Mouse (Mus musculus) layer of hippocampus, adult 2 months (tissue): Measurements from ENCODE around the gene Olfr95. TPM values are rescaled to one million over a fixed set of nuclear protein-coding genes. Genes with fewer than 3 reads are reported as not detected.
A peak's percentile ranks its signal among the peaks of the same experiment; 100 is the strongest.

Experiments used
- DNase-seq, 2 experiments: peaks; one replicate each; pipeline ENCODE4 v3.0.0; 2022; ENCODE audit warnings: low spot score in 2 of 2
- H3K27ac ChIP-seq: fragments of 200-600 bp; 2 replicates; pipeline ENCODE4 v1.8.1; 2022
- H3K4me3 ChIP-seq: fragments of 200-600 bp; 2 replicates; pipeline ENCODE4 v1.8.1; 2022; ENCODE audit warnings: mild to moderate bottlenecking
- CTCF ChIP-seq: fragments of 200-600 bp; conservative IDR thresholded peaks from 2 replicates; pipeline ENCODE4 v1.8.1; 2022; ENCODE audit warnings: antibody characterized with exemption, mild to moderate bottlenecking, moderate library complexity
- total RNA-seq, 2 experiments: library from RNA; stranded (reverse); gene quantifications; 2 replicates each; pipeline ENCODE4 v1.2.3; 2021

Gene Olfr95
- total RNA-seq, 2 experiments from 2014 or later = not detected

GRCm38 (mm10) chr17:37196845-37197724, 15.8 kb downstream of the Olfr95 start:
- no peak overlapping the region for H3K27ac ChIP-seq
- H3K4me3 ChIP-seq = peak overlapping the region; percentile 58
- TF ChIP-seq CTCF = peak; percentile 8; the same call in 1 of the 2 replicates
- no peak for DNase-seq

- H3K27ac ChIP-seq = no peak overlapping the region
- no peak overlapping the region for H3K4me3 ChIP-seq
- DNase-seq = peak in 1 of 2 experiments; percentile 30
- TF ChIP-seq CTCF = no peak
Measured at GRCm38 (mm10) chr17:37194782-37195181, 18.1 kb downstream of the Olfr95 start.

GRCm38 (mm10) chr17:37193656-37194055, 19.3 kb downstream of the Olfr95 start, which contains the start of gene Ubd:
Gene Ubd (plus strand): TSS chr17:37193892.
- TF ChIP-seq CTCF = no peak
- no peak for DNase-seq
- H3K27ac ChIP-seq = no peak within 1 kb of the TSS
- no peak within 1 kb of the TSS for H3K4me3 ChIP-seq

- H3K4me3 ChIP-seq = no peak overlapping the region
- TF ChIP-seq CTCF = no peak
Measured at GRCm38 (mm10) chr17:37193032-37193431, 19.9 kb downstream of the Olfr95 start.

DNA sequence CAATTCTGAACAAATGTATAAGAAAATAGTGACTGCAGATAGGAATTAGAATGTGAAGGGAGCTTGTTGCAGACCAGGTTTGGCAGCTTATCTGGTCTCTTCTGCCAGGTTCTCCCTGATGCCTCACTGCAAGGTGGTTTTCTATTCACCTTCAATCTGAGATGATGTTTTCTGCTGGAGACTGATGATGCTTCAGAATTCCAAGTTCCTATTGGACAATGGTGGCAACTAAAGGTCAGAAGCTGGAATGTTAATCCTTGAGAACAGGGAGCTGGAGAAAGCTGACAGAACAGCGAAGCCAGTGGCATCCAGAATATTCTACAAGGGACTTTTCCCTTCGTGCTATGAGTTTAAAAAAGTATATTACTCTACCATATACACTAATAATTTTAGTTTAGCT, 22.2 kb downstream of the Olfr95 start:
- no peak for TF ChIP-seq CTCF
- no peak overlapping the region for H3K27ac ChIP-seq
- DNase-seq = peak; percentile 14 to 42

More at GRCm38 (mm10) chr17:37193032-37193431, 19.9 kb downstream of the Olfr95 start:
- no peak overlapping the region for H3K27ac ChIP-seq
- DNase-seq = no peak

DNA sequence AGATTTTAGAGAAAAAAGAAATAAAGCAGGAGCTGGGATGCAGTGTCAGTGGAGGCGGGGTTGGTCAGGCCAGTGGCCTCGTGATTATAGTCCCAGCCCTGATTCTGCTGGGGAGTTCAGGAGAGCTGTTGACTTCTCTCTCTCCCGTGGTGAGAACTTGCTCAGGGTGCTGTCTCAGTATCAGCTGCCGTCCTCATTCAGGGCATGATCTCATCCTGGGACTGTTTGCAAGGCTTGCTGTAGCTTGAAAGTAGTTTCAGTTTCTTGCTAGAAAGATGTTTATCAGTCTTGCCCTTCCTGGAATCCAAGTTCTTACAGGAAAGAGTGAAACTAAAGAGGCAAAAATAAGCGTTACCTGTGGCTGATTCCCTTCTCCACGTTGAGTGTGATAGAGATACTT, 27.4 kb downstream of the Olfr95 start:
- no peak for DNase-seq
- TF ChIP-seq CTCF = no peak
- Histone ChIP-seq H3K4me3 (no peak overlapping the region), H3K27ac (no peak overlapping the region)

More for the DNA sequence above, 22.2 kb downstream of the Olfr95 start:
- no peak overlapping the region for H3K4me3 ChIP-seq

GRCm38 (mm10) chr17:37161394-37161793, 51.5 kb downstream of the Olfr95 start, which contains the start of gene Olfr93:
Gene Olfr93 (minus strand): TSS chr17:37161494.
- no peak for DNase-seq
- TF ChIP-seq CTCF = no peak
- no peak within 1 kb of the TSS for H3K4me3 ChIP-seq
- H3K27ac ChIP-seq = no peak within 1 kb of the TSS

Other genes starting within 250 kb of the Olfr95 start
- gene 2410137M14Rik, start 231.9 kb downstream of the Olfr95 start, total RNA-seq = not detected
- 1 to 10 TPM in 1 of 2 experiments, under 1 TPM in 1; 0.37 to 1.2 TPM for gene H2-M5, start 223.6 kb downstream of the Olfr95 start, total RNA-seq
- gene Zfp57, start 212.0 kb downstream of the Olfr95 start, total RNA-seq = 10 to 100 TPM; 15.0 to 15.8 TPM
- gene Mog, start 189.7 kb downstream of the Olfr95 start, total RNA-seq = 10 to 100 TPM; 42.6 to 45.6 TPM
- gene Gabbr1, start 167.2 kb downstream of the Olfr95 start, total RNA-seq = 100 to 1,000 TPM; 682 to 738 TPM
- gene Olfr90, start 124.6 kb downstream of the Olfr95 start, total RNA-seq = not detected
- not detected for gene Olfr91, start 114.8 kb downstream of the Olfr95 start, total RNA-seq
- not detected for gene Olfr92, start 93.0 kb downstream of the Olfr95 start, total RNA-seq
- gene Olfr93, start 51.6 kb downstream of the Olfr95 start, total RNA-seq = not detected
- gene Ubd, start 19.2 kb downstream of the Olfr95 start, total RNA-seq = not detected
- gene Olfr94, start 12.1 kb downstream of the Olfr95 start, total RNA-seq = not detected
- gene Olfr96, start 7.0 kb upstream of the Olfr95 start, total RNA-seq = not detected
- not detected for gene Olfr97, start 24.2 kb upstream of the Olfr95 start, total RNA-seq
- gene Olfr98, start 50.6 kb upstream of the Olfr95 start, total RNA-seq = not detected
- 1 to 10 TPM; 2.4 to 3.4 TPM for gene H2-M3, start 57.1 kb upstream of the Olfr95 start, total RNA-seq
- not detected for gene Olfr99, start 70.3 kb upstream of the Olfr95 start, total RNA-seq
- gene Olfr101, start 91.2 kb upstream of the Olfr95 start, total RNA-seq = not detected
- gene Olfr102, start 103.9 kb upstream of the Olfr95 start, total RNA-seq = not detected
- not detected for gene Olfr103, start 126.6 kb upstream of the Olfr95 start, total RNA-seq
- not detected for gene Olfr104-ps, start 146.5 kb upstream of the Olfr95 start, total RNA-seq
- not detected for gene Olfr105-ps, start 165.9 kb upstream of the Olfr95 start, total RNA-seq
- not detected for gene Olfr106-ps, start 177.3 kb upstream of the Olfr95 start, total RNA-seq
- not detected for gene Olfr107, start 186.1 kb upstream of the Olfr95 start, total RNA-seq
- gene Olfr108, start 232.4 kb upstream of the Olfr95 start, total RNA-seq = not detected
- gene Olfr109, start 245.8 kb upstream of the Olfr95 start, total RNA-seq = not detected